Mouse (Mus musculus): Measurements from ENCODE around the gene Stim1. TPM values are rescaled to one million over a fixed set of nuclear protein-coding genes. Genes with fewer than 3 reads are reported as not detected.

The Stim1 gene
- 15.1 and 17.4 TPM in 2 replicates for polyA plus RNA-seq (2015; fragmentation: Nextera tagmentation; extraction: Ambion mirVana)

DNA sequence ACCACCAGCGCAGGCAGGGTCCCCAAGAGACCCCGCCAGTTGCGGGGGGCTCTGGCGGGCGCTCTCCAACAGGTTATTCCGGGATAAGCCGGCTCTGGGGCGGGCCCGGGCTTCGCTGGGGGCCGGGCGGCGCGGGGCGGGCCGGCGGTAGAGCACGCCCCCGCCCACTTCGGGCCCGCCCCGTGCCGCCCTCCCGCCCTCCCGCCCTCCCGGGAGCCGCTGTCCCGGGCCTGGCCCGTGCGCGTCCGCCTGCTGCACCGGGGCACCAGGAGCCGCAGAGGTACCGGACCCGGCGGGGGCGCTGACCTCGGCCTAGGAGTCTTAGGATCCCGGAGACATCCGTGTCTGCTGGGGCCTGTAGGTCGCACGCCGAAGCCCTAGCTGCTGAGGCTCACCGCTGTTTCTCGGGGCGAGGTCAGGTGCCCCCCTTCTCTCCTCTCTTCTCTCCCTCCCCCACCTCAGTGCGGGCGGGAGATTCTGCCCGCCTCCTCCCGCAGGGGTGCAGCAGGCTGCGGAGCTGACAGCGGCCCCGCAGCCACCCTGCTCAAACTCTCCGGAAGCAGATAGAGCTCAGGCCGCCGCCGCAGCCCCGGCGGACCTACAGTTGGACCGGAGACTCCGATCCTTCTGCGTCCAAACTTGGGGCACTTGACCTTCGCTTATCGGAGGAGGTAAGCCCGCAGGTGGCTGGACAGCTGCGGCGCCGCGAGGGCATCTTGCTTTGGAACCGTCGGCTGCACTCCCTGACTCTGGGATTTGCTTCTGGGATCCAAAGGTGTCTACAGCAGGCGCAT, at the start of gene Stim1:
TSS of gene Stim1 (plus strand) at position 206 of the 794 bp plus-strand sequence.
- peaks cover 9% of the 10 kb centered on the region for H3K4me1 ChIP-seq (ENCODE audit: control insufficient read depth, insufficient read depth, low read depth, low read length)
- peak within 1 kb of the TSS; percentile 93 for H3K4me3 ChIP-seq (ENCODE audit: low read length)
- H3K27ac ChIP-seq (ENCODE audit: low read depth, low read length): peak within 1 kb of the TSS; percentile 72
- no peaks in the 10 kb centered on the region for H3K9me3 ChIP-seq (ENCODE audit: control insufficient read depth, low read length)
- peak; percentile 90 for ATAC-seq
- H3K36me3 ChIP-seq (ENCODE audit: control insufficient read depth, insufficient read depth, low read length): no peaks in the 10 kb centered on the region
- H3K27me3 ChIP-seq (replicated peaks; ENCODE audit: control insufficient read depth, insufficient read depth, low read length): no peaks in the 10 kb centered on the region; the same call in 1 of the 2 replicates
- H3K9ac ChIP-seq (ENCODE audit: low read depth, low read length): peak within 1 kb of the TSS; percentile 87
- H3K4me2 ChIP-seq (ENCODE audit: low read length): peak within 1 kb of the TSS; percentile 95
- WGBS: under 1% methylated on average over 27 of the region's 73 CpGs

- Histone ChIP-seq H3K27ac (ENCODE audit: low read depth, low read length) (no peak overlapping the region), H3K36me3 (ENCODE audit: control insufficient read depth, insufficient read depth, low read length) (no peaks in the 10 kb centered on the region), H3K4me1 (ENCODE audit: control insufficient read depth, insufficient read depth, low read depth, low read length) (no peaks in the 10 kb centered on the region; the same call in 1 of the 2 replicates), H3K9ac (ENCODE audit: low read depth, low read length) (no peak overlapping the region; the same call in 1 of the 2 replicates), H3K4me3 (ENCODE audit: low read length) (peak overlapping the region; percentile 77; the same call in 1 of the 2 replicates), H3K9me3 (ENCODE audit: control insufficient read depth, low read length) (no peaks in the 10 kb centered on the region), H3K4me2 (ENCODE audit: low read length) (peak overlapping the region; percentile 94), H3K27me3 (replicated peaks; ENCODE audit: control insufficient read depth, insufficient read depth, low read length) (no peaks in the 10 kb centered on the region)
- ATAC-seq: peak; percentile 25; the same call in 1 of the 2 replicates
- WGBS: 56% methylated on average over 1 of the region's 1 CpGs
Observed at GRCm38 (mm10) chr7:102221899-102222298, 45.7 kb upstream of the Stim1 start.

GRCm38 (mm10) chr7:102222336-102222735, 45.3 kb upstream of the Stim1 start:
- H3K27ac ChIP-seq (ENCODE audit: low read depth, low read length): peak overlapping the region; percentile 34; the same call in 1 of the 2 replicates
- H3K4me3 ChIP-seq (ENCODE audit: low read length): peak overlapping the region; percentile 77
- no peaks in the 10 kb centered on the region for H3K9me3 ChIP-seq (ENCODE audit: control insufficient read depth, low read length)
- H3K4me2 ChIP-seq (ENCODE audit: low read length): peak overlapping the region; percentile 94
- peak overlapping the region; percentile 80 for H3K9ac ChIP-seq (ENCODE audit: low read depth, low read length)
- ATAC-seq: peak; percentile 67
- H3K4me1 ChIP-seq (ENCODE audit: control insufficient read depth, insufficient read depth, low read depth, low read length): no peaks in the 10 kb centered on the region; the same call in 1 of the 2 replicates
- H3K27me3 ChIP-seq (replicated peaks; ENCODE audit: control insufficient read depth, insufficient read depth, low read length): no peaks in the 10 kb centered on the region
- H3K36me3 ChIP-seq (ENCODE audit: control insufficient read depth, insufficient read depth, low read length): no peaks in the 10 kb centered on the region
- WGBS: under 1% methylated on average over 13 of the region's 13 CpGs

GRCm38 (mm10) chr7:102222830-102223556, 44.6 kb upstream of the Stim1 start:
- peak overlapping the region; percentile 94 for H3K4me2 ChIP-seq (ENCODE audit: low read length)
- 1% methylated on average over 31 of the region's 31 CpGs for WGBS
- H3K27me3 ChIP-seq (replicated peaks; ENCODE audit: control insufficient read depth, insufficient read depth, low read length): no peaks in the 10 kb centered on the region
- peak overlapping the region; percentile 80 for H3K9ac ChIP-seq (ENCODE audit: low read depth, low read length)
- peak; percentile 90 for ATAC-seq
- peak overlapping the region; percentile 77 for H3K4me3 ChIP-seq (ENCODE audit: low read length)
- peak overlapping the region; percentile 69 for H3K27ac ChIP-seq (ENCODE audit: low read depth, low read length)
- H3K4me1 ChIP-seq (ENCODE audit: control insufficient read depth, insufficient read depth, low read depth, low read length): no peaks in the 10 kb centered on the region; the same call in 1 of the 2 replicates
- no peaks in the 10 kb centered on the region for H3K9me3 ChIP-seq (ENCODE audit: control insufficient read depth, low read length)
- peaks cover 1% of the 10 kb centered on the region; the same call in 1 of the 2 replicates for H3K36me3 ChIP-seq (ENCODE audit: control insufficient read depth, insufficient read depth, low read length)

GRCm38 (mm10) chr7:102223883-102224738, 43.5 kb upstream of the Stim1 start:
- no peak for ATAC-seq
- H3K4me2 ChIP-seq (ENCODE audit: low read length): no peak overlapping the region; the same call in 1 of the 2 replicates

DNA sequence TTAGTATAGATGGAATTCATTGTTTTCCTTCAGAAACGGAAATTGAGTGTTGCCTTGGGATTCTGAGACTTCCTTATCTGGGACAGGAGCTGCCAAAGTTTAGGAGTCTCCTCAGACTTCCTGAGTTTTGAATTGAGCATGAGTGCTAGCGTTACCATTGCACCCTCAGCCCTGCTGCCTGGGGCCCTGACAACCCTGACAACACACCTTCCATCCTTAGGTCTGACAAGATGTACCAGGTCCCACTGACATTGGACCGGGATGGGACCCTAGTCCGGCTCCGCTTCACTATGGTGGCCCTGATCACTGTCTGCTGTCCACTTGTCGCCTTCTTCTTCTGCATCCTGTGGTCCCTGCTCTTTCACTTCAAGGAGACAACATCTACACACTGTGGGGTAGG, 41.6 kb upstream of the Stim1 start:
- WGBS: 96% methylated on average over 6 of the region's 6 CpGs
- Histone ChIP-seq H3K27ac (ENCODE audit: low read depth, low read length) (no peak overlapping the region), H3K27me3 (replicated peaks; ENCODE audit: control insufficient read depth, insufficient read depth, low read length) (no peaks in the 10 kb centered on the region), H3K9me3 (ENCODE audit: control insufficient read depth, low read length) (no peaks in the 10 kb centered on the region), H3K4me1 (ENCODE audit: control insufficient read depth, insufficient read depth, low read depth, low read length) (no peaks in the 10 kb centered on the region; the same call in 1 of the 2 replicates), H3K9ac (ENCODE audit: low read depth, low read length) (no peak overlapping the region), H3K36me3 (ENCODE audit: control insufficient read depth, insufficient read depth, low read length) (peaks cover 11% of the 10 kb centered on the region), H3K4me3 (ENCODE audit: low read length) (no peak overlapping the region), H3K4me2 (ENCODE audit: low read length) (no peak overlapping the region)
- ATAC-seq: no peak

More at GRCm38 (mm10) chr7:102223883-102224738, 43.5 kb upstream of the Stim1 start:
- Histone ChIP-seq H3K4me1 (ENCODE audit: control insufficient read depth, insufficient read depth, low read depth, low read length) (no peaks in the 10 kb centered on the region; the same call in 1 of the 2 replicates), H3K27ac (ENCODE audit: low read depth, low read length) (no peak overlapping the region), H3K9ac (ENCODE audit: low read depth, low read length) (no peak overlapping the region), H3K9me3 (ENCODE audit: control insufficient read depth, low read length) (no peaks in the 10 kb centered on the region), H3K36me3 (ENCODE audit: control insufficient read depth, insufficient read depth, low read length) (peaks cover 8% of the 10 kb centered on the region), H3K4me3 (ENCODE audit: low read length) (no peak overlapping the region), H3K27me3 (replicated peaks; ENCODE audit: control insufficient read depth, insufficient read depth, low read length) (no peaks in the 10 kb centered on the region)
- 93% methylated on average over 5 of the region's 5 CpGs for WGBS

- H3K9me3 ChIP-seq (ENCODE audit: control insufficient read depth, low read length): no peaks in the 10 kb centered on the region
- no peak overlapping the region for H3K4me3 ChIP-seq (ENCODE audit: low read length)
- H3K27ac ChIP-seq (ENCODE audit: low read depth, low read length): no peak overlapping the region
- H3K9ac ChIP-seq (ENCODE audit: low read depth, low read length): no peak overlapping the region
- WGBS: 93% methylated on average over 4 of the region's 4 CpGs
- ATAC-seq: no peak
- H3K36me3 ChIP-seq (ENCODE audit: control insufficient read depth, insufficient read depth, low read length): peaks cover 11% of the 10 kb centered on the region
- no peak overlapping the region for H3K4me2 ChIP-seq (ENCODE audit: low read length)
- H3K4me1 ChIP-seq (ENCODE audit: control insufficient read depth, insufficient read depth, low read depth, low read length): no peaks in the 10 kb centered on the region; the same call in 1 of the 2 replicates
- no peaks in the 10 kb centered on the region for H3K27me3 ChIP-seq (replicated peaks; ENCODE audit: control insufficient read depth, insufficient read depth, low read length)
Observed at GRCm38 (mm10) chr7:102228049-102228670, 39.4 kb upstream of the Stim1 start.

DNA sequence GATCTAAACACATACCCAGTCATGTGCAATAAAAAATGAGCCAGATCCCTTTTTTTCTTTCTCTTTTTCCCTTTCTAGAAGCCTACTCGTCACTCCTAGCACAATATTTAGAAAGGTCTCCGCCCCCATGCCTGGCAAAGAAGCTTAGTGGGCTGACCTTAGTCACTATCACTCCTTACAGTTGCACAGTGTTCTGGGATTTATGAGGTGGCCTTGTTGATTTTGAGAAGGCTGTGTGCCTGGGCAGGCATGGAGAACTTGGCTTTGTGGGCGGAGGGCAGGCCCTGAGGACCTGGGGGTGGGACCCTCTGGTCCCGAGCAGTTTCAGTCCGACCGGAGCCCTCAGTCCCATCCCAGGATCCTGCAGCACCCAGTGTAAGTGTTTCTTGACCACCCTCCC, 37.8 kb upstream of the Stim1 start:
- Histone ChIP-seq H3K27ac (ENCODE audit: low read depth, low read length) (no peak overlapping the region), H3K4me2 (ENCODE audit: low read length) (no peak overlapping the region), H3K27me3 (replicated peaks; ENCODE audit: control insufficient read depth, insufficient read depth, low read length) (no peaks in the 10 kb centered on the region), H3K9ac (ENCODE audit: low read depth, low read length) (no peak overlapping the region), H3K36me3 (ENCODE audit: control insufficient read depth, insufficient read depth, low read length) (peaks cover 11% of the 10 kb centered on the region), H3K4me3 (ENCODE audit: low read length) (no peak overlapping the region), H3K4me1 (ENCODE audit: control insufficient read depth, insufficient read depth, low read depth, low read length) (no peaks in the 10 kb centered on the region), H3K9me3 (ENCODE audit: control insufficient read depth, low read length) (no peaks in the 10 kb centered on the region)
- ATAC-seq: no peak
- 98% methylated on average over 6 of the region's 6 CpGs for WGBS

Measured in hindbrain, embryonic 16.5 days (tissue).